Mouse (Mus musculus) midbrain, postnatal 0 days (tissue): ENCODE results near the gene Slc6a21. TPM values are rescaled to one million over a fixed set of nuclear protein-coding genes. Genes with fewer than 3 reads are reported as not detected.
A peak's percentile ranks its signal among the peaks of the same experiment; 100 is the strongest.

ENCODE experiments used
- ATAC-seq: fragments of 200-750 bp; cut with Nextera tagmentation; 2 replicates; pipeline ENCODE4 v1.8.0; 2017; ENCODE audit warnings: moderate number of reproducible peaks, mild to moderate bottlenecking, moderate TSS enrichment, moderate library complexity; ENCODE audit not compliant: low FRiP score
- DNase-seq: peaks from one replicate; pipeline ENCODE4 v3.0.0-alpha.2; 2015; ENCODE audit warnings: low spot score
- H3K27ac ChIP-seq: fragments of 300-500 bp; sonication (generic); 2 replicates; pipeline ENCODE4 v1.5.1; 2014; ENCODE audit warnings: low read depth, mild to moderate bottlenecking, low read length, mixed read lengths
- H3K27me3 ChIP-seq: fragments of 300-500 bp; sonication (generic); 2 replicates; pipeline ENCODE4 v1.6.1; 2014; ENCODE audit warnings: low read length, control low read depth, mixed read lengths; ENCODE audit not compliant: insufficient read depth
- H3K36me3 ChIP-seq: fragments of 300-500 bp; sonication (generic); 2 replicates; pipeline ENCODE4 v1.6.1; 2014; ENCODE audit warnings: low read length, control low read depth, mixed read lengths; ENCODE audit not compliant: insufficient read depth
- H3K4me1 ChIP-seq: fragments of 300-500 bp; sonication (generic); 2 replicates; pipeline ENCODE4 v1.6.1; 2014; ENCODE audit warnings: mild to moderate bottlenecking, control low read depth, antibody characterized with exemption, low read length, mixed read lengths; ENCODE audit not compliant: insufficient read depth
- H3K4me2 ChIP-seq: fragments of 300-500 bp; sonication (generic); 2 replicates; pipeline ENCODE4 v1.6.1; 2014; ENCODE audit warnings: low read depth, mild to moderate bottlenecking, low read length, mixed read lengths; ENCODE audit not compliant: poor library complexity, severe bottlenecking
- H3K4me3 ChIP-seq: fragments of 300-500 bp; sonication (generic); 2 replicates; pipeline ENCODE4 v1.5.1; 2014; ENCODE audit warnings: low read depth, mild to moderate bottlenecking, low read length, moderate library complexity
- H3K9ac ChIP-seq: fragments of 300-500 bp; sonication (generic); replicated peaks from 2 replicates; pipeline ENCODE4 v1.6.1; 2014; ENCODE audit warnings: mild to moderate bottlenecking, low read length, moderate library complexity, mixed read lengths; ENCODE audit not compliant: poor library complexity, severe bottlenecking
- H3K9me3 ChIP-seq: fragments of 300-500 bp; sonication (generic); 2 replicates; pipeline ENCODE4 v1.6.1; 2016; ENCODE audit warnings: low read length, control low read depth
- CTCF ChIP-seq: IDR thresholded peaks from 2 replicates; pipeline ENCODE4 v1.5.1; 2016; ENCODE audit warnings: antibody characterized with exemption, mild to moderate bottlenecking
- WGBS: fragments of 180-500 bp; shearing (Covaris S2); extraction: QIAGEN DNeasy Blood & Tissue Kit; methylation state at CpG from one replicate; pipeline ENCODE4 v1.1.7; 2014; 5-methylcytosine and 5-hydroxymethylcytosine counted together
- polyA plus RNA-seq: library from polyadenylated mRNA; unstranded; fragments of >200 nt; fragmentation: Nextera tagmentation; extraction: Ambion mirVana; gene quantifications from 2 replicates; pipeline ENCODE4 v1.2.1, GENCODE M21; 2015
- total RNA-seq: library from RNA; depleted of rRNA; stranded (reverse); fragments of >200 nt; gene quantifications from 2 replicates; pipeline ENCODE4 v1.2.3, GENCODE M21; 2014; rRNA removed

The Slc6a21 gene
- total RNA-seq (not detected in 2 replicates), polyA plus RNA-seq (not detected in 2 replicates)

GRCm38 (mm10) chr7:45277136-45277760, at the start of gene Slc6a21:
Gene Slc6a21, plus strand, starts transcription at chr7:45277513.
- peak within 1 kb of the TSS; percentile 44 for H3K4me2 ChIP-seq
- ATAC-seq = no peak
- H3K36me3 ChIP-seq = no peaks in the 10 kb centered on the region
- H3K9me3 ChIP-seq = no peaks in the 10 kb centered on the region
- H3K27me3 ChIP-seq = 0 out of 2 replicates have a peak, but pooled peaks cover 7% of the 10 kb centered on the region
- H3K4me1 ChIP-seq = no peaks in the 10 kb centered on the region
- WGBS = 8% methylated on average over 44 of the region's 44 CpGs
- H3K4me3 ChIP-seq = peak within 1 kb of the TSS; percentile 25
- no peak within 1 kb of the TSS for H3K27ac ChIP-seq
- peak; percentile 64 for TF ChIP-seq CTCF
- DNase-seq = no peak
- H3K9ac ChIP-seq = 0 out of 2 replicates have a peak within 1 kb of the TSS, but pooled peaks have one; percentile 8

- TF ChIP-seq CTCF = no peak
- Histone ChIP-seq H3K27me3 (no peaks in the 10 kb centered on the region), H3K27ac (no peak overlapping the region), H3K4me3 (no peak overlapping the region), H3K36me3 (no peaks in the 10 kb centered on the region), H3K9me3 (no peaks in the 10 kb centered on the region), H3K4me1 (no peaks in the 10 kb centered on the region), H3K4me2 (no peak overlapping the region), H3K9ac (no peak overlapping the region)
- whole genome bisulfite sequencing = 94% methylated on average over 18 of the region's 18 CpGs
- DNase-seq = no peak
- ATAC-seq = no peak
Observed at GRCm38 (mm10) chr7:45228548-45228947, 48.8 kb upstream of the Slc6a21 start.

- H3K4me2 ChIP-seq = no peak overlapping the region
- no peaks in the 10 kb centered on the region for H3K27me3 ChIP-seq
- no peaks in the 10 kb centered on the region for H3K9me3 ChIP-seq
- DNase-seq (no peak), ATAC-seq (no peak)
- no peak overlapping the region for H3K4me3 ChIP-seq
- TF ChIP-seq CTCF = no peak
- H3K4me1 ChIP-seq = no peaks in the 10 kb centered on the region
- H3K27ac ChIP-seq = no peak overlapping the region
- no peaks in the 10 kb centered on the region for H3K36me3 ChIP-seq
- WGBS = 92% methylated on average over 8 of the region's 8 CpGs
- no peak overlapping the region for H3K9ac ChIP-seq
Observed at GRCm38 (mm10) chr7:45229046-45229445, 48.3 kb upstream of the Slc6a21 start.

DNA sequence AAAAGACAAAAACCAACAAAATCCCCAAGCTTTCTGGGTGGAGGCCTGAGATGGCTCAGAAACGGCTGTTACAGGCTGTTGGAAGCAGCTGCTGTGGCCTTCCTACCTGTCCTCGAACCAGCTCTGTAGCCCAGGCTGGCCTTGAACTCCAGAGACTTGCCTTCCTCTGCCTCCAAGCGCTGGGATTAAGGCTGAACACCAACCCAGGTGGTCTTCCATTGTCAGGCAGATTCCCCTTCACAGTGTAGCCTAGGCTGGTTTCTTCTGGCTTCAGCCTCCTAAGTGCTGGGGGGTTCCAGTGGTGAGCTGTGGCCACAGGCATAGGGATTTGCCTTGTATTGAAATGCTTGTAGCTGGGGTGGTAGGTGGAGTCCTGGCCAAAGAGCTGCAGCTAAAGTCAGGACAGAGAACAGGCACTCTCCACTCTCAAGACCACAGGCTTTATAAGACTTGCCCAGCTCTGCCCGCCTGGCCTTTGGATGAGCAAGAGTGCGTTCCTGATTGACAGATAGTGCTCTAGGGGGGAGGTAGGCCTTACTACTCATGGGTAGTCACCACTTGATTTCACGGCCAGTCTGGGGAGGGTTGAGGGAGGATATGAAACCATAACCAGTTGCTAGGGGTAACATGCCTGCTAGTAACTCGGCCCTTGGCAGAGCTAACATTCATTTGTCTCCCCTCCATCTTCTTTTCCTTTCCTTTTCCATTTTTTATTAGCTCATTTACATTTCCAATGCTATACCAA, 47.7 kb upstream of the Slc6a21 start:
- H3K27ac ChIP-seq = no peak overlapping the region
- H3K9me3 ChIP-seq = no peaks in the 10 kb centered on the region
- ATAC-seq (no peak), DNase-seq (no peak)
- peaks cover 2% of the 10 kb centered on the region; the same call in 1 of the 2 replicates for H3K4me1 ChIP-seq
- no peak overlapping the region for H3K9ac ChIP-seq
- no peak for TF ChIP-seq CTCF
- 85% methylated on average over 7 of the region's 7 CpGs for WGBS
- no peaks in the 10 kb centered on the region for H3K36me3 ChIP-seq
- 0 out of 2 replicates have a peak, but pooled peaks cover under 1% of the 10 kb centered on the region for H3K27me3 ChIP-seq
- no peak overlapping the region for H3K4me3 ChIP-seq
- no peak overlapping the region for H3K4me2 ChIP-seq

DNA sequence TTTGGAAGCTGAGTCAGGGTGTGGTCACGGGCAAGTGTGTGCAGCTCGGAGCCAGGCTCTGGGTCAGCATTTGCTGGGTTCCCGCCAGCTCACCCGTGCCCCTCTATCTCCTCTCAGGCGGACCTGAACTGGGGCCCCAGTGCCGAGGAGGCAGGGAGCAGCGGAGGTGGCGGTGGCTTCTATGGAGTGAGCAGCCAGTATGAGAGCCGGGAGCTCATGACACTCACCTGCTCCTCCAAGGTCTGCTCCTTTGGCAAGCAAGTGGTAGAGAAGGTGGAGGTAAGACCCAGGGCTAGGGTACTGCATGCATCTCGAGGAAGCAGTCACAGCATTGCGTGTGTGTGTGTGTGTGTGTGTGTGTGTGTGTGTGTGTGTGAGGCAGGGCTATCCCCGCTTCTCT, 46.1 kb upstream of the Slc6a21 start:
- Histone ChIP-seq H3K9me3 (no peaks in the 10 kb centered on the region), H3K4me1 (peaks cover 9% of the 10 kb centered on the region; the same call in 1 of the 2 replicates), H3K4me3 (no peak overlapping the region), H3K27ac (no peak overlapping the region), H3K36me3 (no peaks in the 10 kb centered on the region), H3K9ac (no peak overlapping the region), H3K4me2 (no peak overlapping the region), H3K27me3 (peaks cover 5% of the 10 kb centered on the region; the same call in 1 of the 2 replicates)
- no peak for TF ChIP-seq CTCF
- no peak for DNase-seq
- no peak for ATAC-seq
- WGBS = 92% methylated on average over 12 of the region's 12 CpGs

- H3K27ac ChIP-seq = no peak overlapping the region
- DNase-seq = no peak
- H3K27me3 ChIP-seq = peaks cover 5% of the 10 kb centered on the region; the same call in 1 of the 2 replicates
- no peak overlapping the region for H3K4me2 ChIP-seq
- no peaks in the 10 kb centered on the region for H3K9me3 ChIP-seq
- ATAC-seq = no peak
- H3K9ac ChIP-seq = no peak overlapping the region
- H3K36me3 ChIP-seq = no peaks in the 10 kb centered on the region
- H3K4me3 ChIP-seq = no peak overlapping the region
- 91% methylated on average over 11 of the region's 11 CpGs for WGBS
- H3K4me1 ChIP-seq = peaks cover 9% of the 10 kb centered on the region; the same call in 1 of the 2 replicates
- no peak for TF ChIP-seq CTCF
Observed at GRCm38 (mm10) chr7:45231941-45232340, 45.4 kb upstream of the Slc6a21 start.
